Mouse (Mus musculus): Measurements from ENCODE around the gene Prr11.

GRCm38 (mm10) chr11:87043052-87043451, 65.5 kb downstream of the Prr11 start:
- TF ChIP-seq CTCF (IDR thresholded peaks at IDR 0.05; ENCODE audit: low read depth) (no peak), EP300 (IDR thresholded peaks at IDR 0.05; ENCODE audit: low read depth) (no peak)

All from heart, postnatal 0 days (tissue).